Mouse (Mus musculus): ENCODE measurements at regions not wholly inside any gene's neighbourhood (a gene's known extent, or its start where the extent isn't known, plus 50 kb on each side); places are given as distances from the start of the nearest gene placed in this dataset.

DNA sequence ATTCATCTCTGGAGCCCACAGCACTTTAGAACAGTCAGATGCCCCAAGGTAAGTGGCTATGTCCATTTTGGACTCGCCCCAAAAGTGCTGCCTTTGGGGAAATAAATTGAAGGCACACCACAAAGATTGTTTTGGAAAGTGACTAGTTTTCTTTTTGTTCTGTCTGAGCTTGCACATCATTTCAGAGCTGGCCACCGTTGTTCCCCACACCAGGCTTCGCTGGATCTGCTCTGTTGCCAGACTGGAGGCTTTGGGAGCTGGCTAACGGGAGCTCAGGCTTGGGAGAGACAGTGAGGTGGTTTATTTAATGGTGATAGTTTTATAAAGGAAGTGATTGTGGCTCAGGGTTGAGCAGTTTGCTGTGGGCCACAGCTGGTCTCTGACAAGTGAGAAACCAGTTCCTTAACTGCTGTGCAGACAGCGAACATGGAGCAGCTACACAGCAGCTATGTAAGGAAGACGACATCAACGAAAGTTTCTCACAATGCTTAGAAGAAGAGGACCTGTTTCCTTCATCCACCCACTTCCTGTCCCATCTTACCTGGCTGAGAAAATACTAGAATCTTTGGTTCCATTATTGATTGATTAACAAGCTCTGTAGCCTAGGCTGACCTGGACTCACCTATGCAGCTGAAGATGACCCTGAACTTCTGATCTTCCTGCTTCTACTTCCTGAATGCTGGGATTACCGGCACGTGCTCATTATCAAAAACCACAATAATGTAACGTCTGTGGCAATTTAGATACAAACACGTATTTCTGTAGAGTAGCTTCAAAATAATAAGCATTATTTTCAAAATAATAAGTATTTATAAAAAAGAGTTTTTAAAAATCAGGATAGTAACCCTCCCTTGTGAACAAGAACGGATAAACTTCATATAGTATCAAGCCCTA, 229.1 kb upstream of the Jade1 start:
- H3K4me1 ChIP-seq (replicated peaks; ENCODE audit: insufficient read depth, low read length): no peaks in the 10 kb centered on the region
- TF ChIP-seq CTCF (IDR thresholded peaks at IDR 0.05; ENCODE audit: low read depth): no peak
- no peak for ATAC-seq (replicated peaks; ENCODE audit: low FRiP score, low read depth)
- no peaks in the 10 kb centered on the region for H3K9me3 ChIP-seq (replicated peaks; ENCODE audit: low read length)
- 57% methylated on average over 12 of the region's 12 CpGs for WGBS
- no peak overlapping the region for H3K4me2 ChIP-seq (ENCODE audit: low read length)
- no peak overlapping the region for H3K4me3 ChIP-seq (replicated peaks; ENCODE audit: low read depth, low read length)
- H3K27ac ChIP-seq: 0 out of 2 replicates have a peak overlapping the region, but pooled peaks have one; percentile 21
- peak; percentile 11 for DNase-seq (ENCODE audit: low spot score)
- H3K27me3 ChIP-seq (ENCODE audit: insufficient read depth, low read length): no peaks in the 10 kb centered on the region
- no peak overlapping the region for H3K9ac ChIP-seq (ENCODE audit: low read depth, low read length)
- H3K36me3 ChIP-seq (ENCODE audit: insufficient read depth, low read length): no peaks in the 10 kb centered on the region

GRCm38 (mm10) chr3:41321808-41322207, 233.7 kb upstream of the Jade1 start:
- no peak for DNase-seq (ENCODE audit: low spot score)

DNA sequence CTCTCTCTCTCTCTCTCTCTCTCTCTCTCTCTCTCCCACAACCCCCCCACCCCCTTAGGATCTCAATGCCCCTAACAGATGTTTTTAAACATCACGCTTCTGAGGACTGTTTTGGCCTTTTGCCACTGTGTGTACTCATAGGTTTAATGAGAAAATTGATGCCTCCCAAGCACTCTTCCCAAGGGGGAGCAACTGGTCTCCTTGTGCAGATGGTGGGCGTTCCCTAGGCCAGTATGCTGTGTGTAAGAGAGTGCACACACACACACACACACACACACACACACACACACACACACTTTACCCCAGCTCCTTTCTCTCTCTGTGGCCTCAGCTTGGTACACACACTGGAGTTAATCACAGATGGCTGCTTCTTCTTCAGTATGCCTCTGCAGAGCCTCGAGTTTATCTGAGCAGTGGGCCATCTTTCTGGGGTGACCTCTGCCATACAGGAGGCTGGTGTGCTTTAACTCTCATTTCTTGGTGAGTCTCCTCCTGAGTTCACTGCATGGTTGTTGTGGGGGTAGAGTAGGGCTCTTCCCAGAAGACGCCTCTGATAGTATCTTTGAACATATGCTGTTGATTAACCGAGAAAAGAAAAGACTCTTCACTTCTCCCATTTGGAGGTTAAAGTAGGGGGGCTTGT, 236.2 kb upstream of the Jade1 start:
- WGBS: 50% methylated on average over 5 of the region's 5 CpGs
- Histone ChIP-seq H3K27ac (no peak overlapping the region), H3K36me3 (ENCODE audit: insufficient read depth, low read length) (no peaks in the 10 kb centered on the region), H3K27me3 (ENCODE audit: insufficient read depth, low read length) (no peaks in the 10 kb centered on the region), H3K4me3 (replicated peaks; ENCODE audit: low read depth, low read length) (no peak overlapping the region), H3K9ac (ENCODE audit: low read depth, low read length) (no peak overlapping the region), H3K4me2 (ENCODE audit: low read length) (no peak overlapping the region), H3K9me3 (replicated peaks; ENCODE audit: low read length) (no peaks in the 10 kb centered on the region), H3K4me1 (replicated peaks; ENCODE audit: insufficient read depth, low read length) (peaks cover 10% of the 10 kb centered on the region; the same call in 1 of the 2 replicates)
- no peak for TF ChIP-seq CTCF (IDR thresholded peaks at IDR 0.05; ENCODE audit: low read depth)
- ATAC-seq (replicated peaks; ENCODE audit: low FRiP score, low read depth): no peak
- peak; percentile 22 for DNase-seq (ENCODE audit: low spot score)

More at GRCm38 (mm10) chr3:41321808-41322207, 233.7 kb upstream of the Jade1 start:
- H3K9ac ChIP-seq (ENCODE audit: low read depth, low read length): no peak overlapping the region
- H3K27me3 ChIP-seq (ENCODE audit: insufficient read depth, low read length): no peaks in the 10 kb centered on the region
- H3K36me3 ChIP-seq (ENCODE audit: insufficient read depth, low read length): no peaks in the 10 kb centered on the region
- H3K4me2 ChIP-seq (ENCODE audit: low read length): no peak overlapping the region
- H3K27ac ChIP-seq: no peak overlapping the region
- TF ChIP-seq CTCF (IDR thresholded peaks at IDR 0.05; ENCODE audit: low read depth): no peak
- 77% methylated on average over 1 of the region's 1 CpGs for WGBS
- no peak for ATAC-seq (replicated peaks; ENCODE audit: low FRiP score, low read depth)
- H3K4me1 ChIP-seq (replicated peaks; ENCODE audit: insufficient read depth, low read length): peaks cover 10% of the 10 kb centered on the region; the same call in 1 of the 2 replicates
- H3K4me3 ChIP-seq (replicated peaks; ENCODE audit: low read depth, low read length): no peak overlapping the region
- no peaks in the 10 kb centered on the region for H3K9me3 ChIP-seq (replicated peaks; ENCODE audit: low read length)

DNA sequence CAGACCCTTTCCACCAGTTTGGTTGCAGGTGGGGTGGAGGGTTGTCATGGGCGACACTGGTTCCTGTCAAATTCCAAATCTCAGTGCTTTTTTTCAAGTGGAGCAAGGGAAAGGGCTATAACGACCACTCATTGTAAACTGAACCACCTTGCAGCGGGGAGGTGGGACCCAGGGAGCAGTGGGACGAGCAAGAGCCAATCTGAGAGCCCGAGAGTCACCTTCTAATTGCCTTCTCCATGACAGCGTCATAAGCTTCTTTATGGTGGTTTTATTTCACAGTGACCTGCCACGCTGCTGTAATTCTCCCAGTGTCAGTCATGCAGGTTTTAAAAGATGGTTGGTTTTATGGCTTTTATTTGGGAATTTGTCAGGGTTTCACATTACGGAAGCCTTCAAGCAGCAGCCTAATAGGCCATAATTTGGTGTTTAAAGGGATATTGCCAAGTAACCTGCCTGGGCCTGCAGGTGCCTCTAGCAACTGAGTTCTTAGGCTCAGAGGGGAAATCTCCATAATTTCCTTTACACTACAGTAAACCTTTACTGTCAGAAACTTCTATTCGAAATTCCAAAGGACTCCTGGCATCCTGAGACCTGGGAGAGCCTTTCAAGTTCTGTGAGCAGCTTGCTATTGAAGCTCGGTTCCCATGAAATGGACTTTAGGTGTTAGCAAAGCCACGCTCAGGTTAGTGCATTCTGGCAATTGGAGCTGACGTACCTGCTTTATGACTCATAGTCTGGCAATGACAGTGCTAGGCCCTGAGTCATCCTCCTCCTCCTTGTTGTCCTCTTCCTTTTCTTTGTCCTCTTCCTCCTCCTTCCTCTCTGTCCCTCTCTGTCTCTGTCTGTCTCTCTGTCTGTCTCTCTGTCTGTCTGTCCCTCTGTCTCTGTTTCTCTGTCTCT, 235.6 kb upstream of the Pgrmc2 start:
- no peaks in the 10 kb centered on the region for H3K27me3 ChIP-seq (ENCODE audit: insufficient read depth, low read length)

GRCm38 (mm10) chr3:41317170-41317569, 234.3 kb upstream of the Pgrmc2 start:
- H3K27me3 ChIP-seq (ENCODE audit: insufficient read depth, low read length): no peaks in the 10 kb centered on the region
- H3K9ac ChIP-seq (ENCODE audit: low read depth, low read length): no peak overlapping the region
- peaks cover 10% of the 10 kb centered on the region; the same call in 1 of the 2 replicates for H3K4me1 ChIP-seq (replicated peaks; ENCODE audit: insufficient read depth, low read length)
- peak; percentile 32 for DNase-seq (ENCODE audit: low spot score)
- ATAC-seq (replicated peaks; ENCODE audit: low FRiP score, low read depth): no peak
- WGBS: 15% methylated on average over 4 of the region's 4 CpGs
- TF ChIP-seq CTCF (IDR thresholded peaks at IDR 0.05; ENCODE audit: low read depth): no peak
- no peaks in the 10 kb centered on the region for H3K9me3 ChIP-seq (replicated peaks; ENCODE audit: low read length)
- H3K4me2 ChIP-seq (ENCODE audit: low read length): no peak overlapping the region
- H3K27ac ChIP-seq: no peak overlapping the region
- H3K36me3 ChIP-seq (ENCODE audit: insufficient read depth, low read length): no peaks in the 10 kb centered on the region
- H3K4me3 ChIP-seq (replicated peaks; ENCODE audit: low read depth, low read length): no peak overlapping the region

More for the DNA sequence above, 235.6 kb upstream of the Pgrmc2 start:
- Histone ChIP-seq H3K4me1 (replicated peaks; ENCODE audit: insufficient read depth, low read length) (peaks cover 10% of the 10 kb centered on the region; the same call in 1 of the 2 replicates), H3K9ac (ENCODE audit: low read depth, low read length) (no peak overlapping the region), H3K27ac (no peak overlapping the region), H3K36me3 (ENCODE audit: insufficient read depth, low read length) (no peaks in the 10 kb centered on the region), H3K4me3 (replicated peaks; ENCODE audit: low read depth, low read length) (no peak overlapping the region), H3K9me3 (replicated peaks; ENCODE audit: low read length) (no peaks in the 10 kb centered on the region), H3K4me2 (ENCODE audit: low read length) (no peak overlapping the region)
- WGBS: 30% methylated on average over 12 of the region's 12 CpGs
- no peak for TF ChIP-seq CTCF (IDR thresholded peaks at IDR 0.05; ENCODE audit: low read depth)
- ATAC-seq (replicated peaks; ENCODE audit: low FRiP score, low read depth): no peak
- DNase-seq (ENCODE audit: low spot score): peak; percentile 14

DNA sequence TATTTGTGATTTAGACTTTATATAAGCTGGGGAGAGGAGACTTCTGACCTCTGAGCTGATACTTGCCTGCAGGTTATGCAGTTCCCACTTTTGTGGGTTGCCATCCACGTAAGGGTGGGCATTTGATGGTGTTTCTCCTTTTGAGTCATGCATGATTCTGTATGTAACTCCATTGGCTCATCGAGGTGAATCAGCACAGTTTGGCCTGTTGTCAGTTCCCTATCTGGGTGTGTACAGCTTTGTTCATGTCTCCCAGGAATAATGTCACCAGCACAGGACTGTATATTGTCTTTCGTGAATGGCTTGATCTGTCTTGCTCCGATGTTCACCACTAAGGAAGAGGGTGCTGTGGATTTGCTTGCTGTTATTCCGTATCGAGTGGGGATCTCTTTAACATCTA, 229.6 kb upstream of the Pgrmc2 start:
- 84% methylated on average over 6 of the region's 6 CpGs for WGBS
- TF ChIP-seq CTCF (IDR thresholded peaks at IDR 0.05; ENCODE audit: low read depth): no peak
- no peak for ATAC-seq (replicated peaks; ENCODE audit: low FRiP score, low read depth)

More for the DNA sequence above, 229.6 kb upstream of the Pgrmc2 start:
- Histone ChIP-seq H3K4me2 (ENCODE audit: low read length) (no peak overlapping the region), H3K36me3 (ENCODE audit: insufficient read depth, low read length) (no peaks in the 10 kb centered on the region), H3K9me3 (replicated peaks; ENCODE audit: low read length) (no peaks in the 10 kb centered on the region), H3K4me1 (replicated peaks; ENCODE audit: insufficient read depth, low read length) (no peaks in the 10 kb centered on the region), H3K9ac (ENCODE audit: low read depth, low read length) (no peak overlapping the region), H3K27me3 (ENCODE audit: insufficient read depth, low read length) (no peaks in the 10 kb centered on the region), H3K4me3 (replicated peaks; ENCODE audit: low read depth, low read length) (no peak overlapping the region), H3K27ac (no peak overlapping the region)
- no peak for DNase-seq (ENCODE audit: low spot score)
